Mouse (Mus musculus): ENCODE measurements around the gene Neurl4.
"Not testable (repeated sequence)": the region's sequence is repeated elsewhere in the genome, so short reads cannot be mapped to it uniquely, and the experiment has no call there.

Neurl4 gene

DNA sequence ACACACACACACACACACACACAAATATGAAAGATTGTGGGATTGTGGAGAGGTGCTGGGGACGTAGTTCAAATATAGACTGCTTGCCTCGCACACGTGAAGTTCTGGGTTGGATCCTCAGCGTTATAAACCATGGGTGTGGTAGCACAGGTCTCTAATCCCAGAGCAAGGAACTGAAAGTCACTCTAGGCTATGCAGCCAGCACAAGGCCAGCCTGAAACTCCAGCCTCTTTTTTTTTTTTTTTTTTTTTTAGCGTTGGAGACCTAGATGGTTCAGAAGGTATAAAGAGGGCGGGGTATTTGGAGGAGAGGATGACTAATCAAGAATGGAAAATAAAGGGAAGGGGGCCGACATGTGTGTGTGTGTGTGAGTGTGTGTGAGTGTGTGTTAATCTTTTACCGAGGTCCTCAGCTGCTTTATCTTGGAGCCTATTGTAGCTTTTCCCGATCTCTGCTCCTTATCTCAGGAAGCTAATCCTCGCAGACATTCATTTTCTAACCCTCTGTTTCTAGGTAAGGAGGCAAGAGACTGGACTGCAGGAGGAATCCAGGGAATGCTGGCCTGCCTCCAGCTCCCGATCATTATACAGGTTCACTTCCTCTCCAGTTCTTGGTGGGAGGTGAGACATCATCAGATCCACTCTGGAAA, 52.5 kb downstream of the Neurl4 start:
- no peak for DNase-seq (ENCODE audit: low spot score)

DNA sequence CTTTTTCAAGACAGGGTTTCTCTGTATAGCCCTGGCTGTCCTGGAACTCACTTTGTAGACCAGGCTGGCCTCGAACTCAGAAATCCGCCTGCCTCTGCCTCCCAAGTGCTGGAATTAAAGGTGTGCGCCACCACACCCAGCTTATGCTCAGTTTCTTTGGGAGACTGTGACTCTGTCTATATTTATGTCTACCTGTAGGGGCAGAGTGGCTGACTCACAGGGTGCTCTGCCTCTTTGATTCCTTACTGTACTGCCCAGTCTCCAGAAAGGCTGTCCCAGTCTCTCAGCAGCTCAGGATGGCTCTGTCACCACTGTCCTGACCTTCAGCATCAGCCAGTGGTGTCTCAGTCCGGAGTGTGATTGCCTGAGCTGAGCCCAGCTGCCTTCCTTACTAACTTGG, 54.7 kb downstream of the Neurl4 start:
- DNase-seq (ENCODE audit: low spot score) = not testable (repeated sequence)

DNA sequence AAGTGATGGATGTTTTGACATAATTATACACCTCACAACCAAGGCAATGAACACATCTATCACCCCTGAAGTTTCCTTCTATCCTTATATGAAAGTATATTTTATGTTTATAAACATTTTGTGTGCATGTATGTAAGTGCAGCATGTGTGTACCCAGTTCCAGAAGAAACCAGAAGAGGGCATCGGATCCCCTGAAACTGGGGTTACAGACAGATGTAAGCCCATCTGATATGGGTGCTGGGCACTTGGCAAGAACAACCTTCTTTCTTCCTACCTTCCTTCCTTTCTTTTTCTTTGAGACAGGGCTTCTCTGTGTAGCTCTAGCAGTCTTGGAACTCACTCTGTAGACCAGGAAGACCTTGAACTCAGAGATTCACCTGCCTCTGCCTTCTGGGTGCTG, 55.3 kb downstream of the Neurl4 start:
- DNase-seq (ENCODE audit: low spot score) = no peak

DNA sequence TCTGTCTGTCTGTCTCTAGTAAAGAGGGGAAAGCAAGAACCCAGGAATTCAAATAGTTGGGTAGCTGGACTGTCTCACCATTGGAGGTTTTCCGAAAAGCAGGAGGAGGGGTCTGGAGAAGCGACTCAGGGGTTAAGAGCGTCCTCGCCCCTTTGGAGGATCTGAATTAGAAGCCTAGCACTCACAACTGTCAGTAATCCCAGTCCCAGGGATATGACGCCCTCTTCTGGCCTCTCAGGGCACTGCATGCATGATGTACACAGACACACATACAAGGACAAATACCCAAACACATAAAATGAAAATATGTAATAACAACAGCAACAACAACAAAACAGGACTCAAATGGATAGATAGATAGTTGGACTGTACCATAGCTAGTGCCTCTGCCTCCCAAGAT, 59.7 kb downstream of the Neurl4 start:
- DNase-seq (ENCODE audit: low spot score) = no peak

- DNase-seq (ENCODE audit: low spot score) = no peak
Measured at GRCm38 (mm10) chr11:69961841-69962240, 61.0 kb downstream of the Neurl4 start.

All from ovary, adult 18-20 months (tissue).